Mouse (Mus musculus) ES-E14 (cell line): Measurements from ENCODE around the gene Fam69a. TPM values are rescaled to one million over a fixed set of nuclear protein-coding genes. Genes with fewer than 3 reads are reported as not detected.

ENCODE experiments used
- DNase-seq: peaks from one replicate; pipeline ENCODE4 v3.0.0-alpha.2; 2013; ENCODE audit warnings: low read depth, low spot score
- H3K27ac ChIP-seq: 2 replicates; pipeline ENCODE4 v1.5.1; 2012; ENCODE audit warnings: low read depth, mild to moderate bottlenecking, low read length, moderate library complexity, mixed read lengths; ENCODE audit not compliant: poor library complexity, insufficient read depth, severe bottlenecking
- H3K36me3 ChIP-seq: 2 replicates; pipeline ENCODE4 v1.6.1; 2012; ENCODE audit warnings: mild to moderate bottlenecking, low read length, moderate library complexity, mixed read lengths; ENCODE audit not compliant: control insufficient read depth, poor library complexity, insufficient read depth, severe bottlenecking
- H3K4me1 ChIP-seq, 2 experiments: fragments of 150-350 bp in 1 of 2; sonication (generic) in 1 of 2; 2 replicates each; pipeline ENCODE4 v1.6.1; 2012; ENCODE audit warnings: low read length in 2 of 2, mild to moderate bottlenecking in 1 of 2, mixed read lengths in 1 of 2; ENCODE audit not compliant: control insufficient read depth in 2 of 2, insufficient read depth in 2 of 2, poor library complexity in 1 of 2
- H3K4me3 ChIP-seq, 2 experiments: fragments of 150-350 bp in 1 of 2; sonication (generic) in 1 of 2; 2 replicates each; pipeline ENCODE4 v1.5.1; 2012; ENCODE audit warnings: low read length in 2 of 2, low read depth in 1 of 2, mild to moderate bottlenecking in 1 of 2, mixed read lengths in 1 of 2; ENCODE audit not compliant: insufficient read depth in 1 of 2, poor library complexity in 1 of 2, severe bottlenecking in 1 of 2
- H3K9ac ChIP-seq: 2 replicates; pipeline ENCODE4 v1.6.1; 2012; ENCODE audit warnings: low read depth, mild to moderate bottlenecking, low read length, mixed read lengths; ENCODE audit not compliant: poor library complexity, insufficient read depth, severe bottlenecking
- H3K9me3 ChIP-seq: fragments of 150-350 bp; sonication (generic); 2 replicates; pipeline ENCODE4 v1.6.1; 2012; ENCODE audit warnings: low read depth, mild to moderate bottlenecking, low read length; ENCODE audit not compliant: control insufficient read depth, insufficient read depth
- CHD2 ChIP-seq: IDR thresholded peaks from 2 replicates; pipeline ENCODE4 v1.6.1; 2014; ENCODE audit warnings: mild to moderate bottlenecking, low read depth, low read length, inconsistent platforms
- HCFC1 ChIP-seq: IDR thresholded peaks from 2 replicates; pipeline ENCODE4 v1.6.1; 2012; ENCODE audit warnings: low read length, inconsistent platforms, borderline replicate concordance; ENCODE audit not compliant: insufficient read depth
- MAFK ChIP-seq: IDR thresholded peaks from 2 replicates; pipeline ENCODE4 v1.6.1; 2014; ENCODE audit warnings: mild to moderate bottlenecking, low read depth, low read length, inconsistent platforms; ENCODE audit not compliant: insufficient read depth
- ZC3H11A ChIP-seq: IDR thresholded peaks from 2 replicates; pipeline ENCODE4 v1.6.1; 2012; ENCODE audit warnings: low read depth, mild to moderate bottlenecking, inconsistent platforms, low read length, borderline replicate concordance
- ZNF384 ChIP-seq: IDR thresholded peaks from 2 replicates; pipeline ENCODE4 v1.6.1; 2012; ENCODE audit warnings: low read depth, low read length, inconsistent platforms
- in situ Hi-C, 2 experiments: fragments of 600-800 bp; cut with MboI; formaldehyde crosslinking; loops; one replicate each; pipeline ENCODE4 v1.15.1; 2025; ENCODE audit warnings: low sequenced_read_pairs in 2 of 2, inconsistent platforms in 1 of 2; ENCODE audit not compliant: unreplicated experiment in 2 of 2
- total RNA-seq: library from RNA; depleted of rRNA; stranded (reverse); fragments of 300-350 nt; gene quantifications from 2 replicates; pipeline ENCODE4 v1.2.3, GENCODE M21; 2012

The Fam69a gene
- total RNA-seq, 1 experiment: 7.5 TPM

DNA sequence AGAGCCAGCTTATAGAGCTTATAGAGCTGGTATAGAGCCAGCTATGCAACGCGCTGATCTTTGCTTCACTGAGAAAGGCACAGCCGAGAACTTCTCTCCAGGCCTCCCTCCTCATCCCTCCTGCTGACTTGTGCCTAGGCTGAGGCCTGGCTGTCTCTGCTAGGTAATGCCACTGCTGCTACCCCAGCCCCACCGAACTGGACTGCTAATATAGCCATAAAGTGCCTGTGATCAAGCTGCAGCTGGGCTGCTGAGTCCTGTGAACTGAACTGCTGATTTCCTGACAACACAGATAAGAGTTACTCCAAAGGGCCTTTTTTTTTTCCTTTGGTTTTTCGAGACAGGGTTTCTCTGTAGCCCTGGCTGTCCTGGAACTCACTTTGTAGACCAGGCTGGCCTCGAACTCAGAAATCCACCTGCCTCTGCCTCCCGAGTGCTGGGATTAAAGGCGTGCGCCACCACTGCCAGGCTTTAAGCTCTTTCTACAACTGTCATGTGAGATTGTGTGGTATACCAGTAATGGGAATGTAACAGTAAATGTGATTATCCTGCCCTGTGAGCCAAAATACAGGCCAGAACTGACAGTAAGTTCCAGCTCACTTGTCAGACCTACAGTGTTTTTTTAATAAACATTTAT lies 21.4 kb downstream of the Fam69a start:
- Histone ChIP-seq H3K4me3 (no peak overlapping the region), H3K36me3 (no peaks in the 10 kb centered on the region), H3K9me3 (no peaks in the 10 kb centered on the region), H3K9ac (no peak overlapping the region), H3K27ac (no peak overlapping the region), H3K4me1 (no peaks in the 10 kb centered on the region)
- no peak for DNase-seq
- in situ Hi-C loops: no loop called here
- TF ChIP-seq MAFK (no peak), ZNF384 (no peak), HCFC1 (no peak), ZC3H11A (no peak), CHD2 (no peak)

DNA sequence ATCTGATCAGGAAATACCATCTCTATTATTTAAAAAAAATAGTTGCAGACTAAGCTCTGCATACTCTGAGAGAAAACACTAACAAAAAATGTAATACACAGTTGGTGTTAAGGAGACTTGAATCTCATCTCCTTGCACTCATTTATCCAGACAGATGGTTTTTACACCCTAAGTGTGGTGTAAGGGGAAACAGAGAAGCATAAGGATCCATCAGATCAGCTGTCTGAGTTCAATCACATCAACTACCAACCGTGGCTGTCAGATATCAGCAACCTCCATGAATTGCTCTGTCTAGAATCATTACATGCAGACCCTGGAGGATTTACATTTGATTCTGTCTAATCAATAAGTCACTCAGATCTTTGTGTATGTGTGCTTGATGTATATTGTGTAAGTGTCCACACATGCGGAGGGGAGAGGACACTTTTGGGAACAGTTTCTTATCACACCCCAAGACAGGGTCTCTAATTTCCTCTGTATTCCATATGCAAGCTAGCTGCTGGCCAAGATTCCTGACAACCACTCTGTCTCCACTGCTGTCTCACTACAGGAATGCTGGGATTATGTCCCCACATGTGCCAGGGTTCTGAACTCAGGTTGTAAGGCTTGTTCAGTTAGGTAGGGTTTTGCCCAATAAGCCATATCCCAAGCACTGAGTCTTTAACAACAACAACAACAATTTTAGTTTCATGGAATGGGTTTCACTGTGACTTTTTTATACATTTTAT lies 22.7 kb downstream of the Fam69a start:
- no peak for DNase-seq
- no peak for TF ChIP-seq ZC3H11A
- TF ChIP-seq MAFK: no peak
- no peak for TF ChIP-seq CHD2
- no peak for TF ChIP-seq HCFC1
- TF ChIP-seq ZNF384: no peak

DNA sequence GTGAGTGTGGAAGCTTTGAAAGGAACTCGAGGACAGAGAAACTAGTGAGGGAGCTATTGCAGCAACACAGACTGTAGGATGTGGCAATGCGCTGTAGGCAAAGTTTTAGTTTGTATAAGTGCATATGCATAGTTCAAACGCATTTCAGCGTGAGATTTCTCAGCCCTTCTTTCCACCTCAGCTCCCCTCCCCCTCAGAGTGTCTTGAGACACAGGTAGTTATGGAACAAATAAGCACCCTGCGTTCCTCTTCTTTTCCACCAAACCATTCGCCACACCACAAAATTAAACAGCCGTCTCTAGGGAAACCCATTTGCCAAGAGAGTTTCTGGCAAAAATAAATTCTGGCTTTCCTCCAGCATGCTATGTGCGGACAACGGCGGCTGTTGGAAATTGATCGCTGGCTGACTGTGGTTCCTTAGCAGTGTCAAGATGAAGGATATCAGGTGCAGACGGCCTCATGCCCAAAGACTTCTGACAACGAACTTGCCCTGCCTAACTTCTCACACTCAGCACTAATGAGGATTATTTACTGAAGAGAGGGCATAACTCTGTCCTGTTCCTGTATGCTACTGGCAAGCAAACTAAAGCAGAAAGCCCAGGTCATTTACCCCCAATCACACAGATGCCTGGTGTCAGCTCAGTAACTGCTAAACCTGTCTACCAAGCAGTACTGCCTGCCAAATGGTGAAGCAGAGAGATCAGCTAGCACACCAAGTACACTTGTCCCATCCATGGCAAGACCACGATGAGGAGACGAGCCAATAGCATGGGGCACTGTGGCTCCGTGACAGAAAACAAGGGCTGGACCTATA lies 25.2 kb downstream of the Fam69a start:
- no peaks in the 10 kb centered on the region for H3K9me3 ChIP-seq
- no peak overlapping the region for H3K27ac ChIP-seq
- H3K9ac ChIP-seq: no peak overlapping the region
- no peak overlapping the region for H3K4me3 ChIP-seq
- TF ChIP-seq ZNF384: no peak
- TF ChIP-seq ZC3H11A: no peak
- no peak for TF ChIP-seq HCFC1
- in situ Hi-C loops: no loop called here
- DNase-seq: no peak
- H3K4me1 ChIP-seq: no peaks in the 10 kb centered on the region
- no peaks in the 10 kb centered on the region for H3K36me3 ChIP-seq

More for the DNA sequence above, 22.7 kb downstream of the Fam69a start:
- Histone ChIP-seq H3K4me1 (no peaks in the 10 kb centered on the region), H3K9me3 (no peaks in the 10 kb centered on the region), H3K27ac (no peak overlapping the region), H3K4me3 (no peak overlapping the region), H3K9ac (no peak overlapping the region), H3K36me3 (no peaks in the 10 kb centered on the region)
- in situ Hi-C loops: no loop called here

DNA sequence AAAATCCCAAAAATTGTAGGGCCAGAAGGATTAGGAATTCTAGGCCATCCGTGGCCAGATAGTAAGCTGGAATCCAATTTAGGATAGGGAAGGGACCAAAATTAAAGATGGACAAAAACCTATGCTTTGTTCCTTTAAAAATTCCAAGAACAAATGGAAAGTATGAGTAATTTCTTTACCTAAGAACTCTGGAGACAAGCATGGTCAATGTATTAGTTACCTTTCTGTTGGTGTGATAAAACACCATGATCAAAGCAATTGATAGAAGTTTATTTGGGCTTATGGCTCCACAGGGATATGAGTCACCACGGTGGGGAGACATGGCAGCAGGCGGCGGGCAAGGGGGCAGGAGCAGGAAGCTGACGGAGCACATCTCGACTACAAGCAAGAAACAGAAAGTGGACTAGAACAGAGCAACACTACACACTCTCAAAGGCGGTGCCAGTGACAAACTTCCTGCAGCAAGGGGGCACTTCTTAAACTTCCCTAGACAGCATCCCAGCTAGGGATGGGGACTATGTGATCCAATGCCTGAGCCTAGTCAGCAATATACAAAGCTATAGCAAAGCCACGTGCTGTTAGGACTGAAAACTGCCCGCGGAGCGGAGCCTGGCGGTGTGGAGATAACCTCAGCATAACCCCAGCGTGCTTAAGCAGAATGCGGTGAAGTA lies 26.2 kb downstream of the Fam69a start:
- no peak for DNase-seq
- 0 out of 2 replicates have a peak overlapping the region, but pooled peaks have one; percentile 33 for H3K9ac ChIP-seq
- no peaks in the 10 kb centered on the region for H3K4me1 ChIP-seq
- H3K9me3 ChIP-seq: no peaks in the 10 kb centered on the region
- peak; percentile 56; the same call in 1 of the 2 replicates for TF ChIP-seq MAFK
- no peak for TF ChIP-seq ZNF384
- in situ Hi-C loops: no loop called here
- H3K27ac ChIP-seq: no peak overlapping the region
- peak overlapping the region; percentile 18 to 33; a peak in 2 of 4 replicates for H3K4me3 ChIP-seq
- no peaks in the 10 kb centered on the region for H3K36me3 ChIP-seq
